Mouse (Mus musculus): Measurements from ENCODE around the gene Ptgdr.
"Not testable (repeated sequence)": the region's sequence is repeated elsewhere in the genome, so short reads cannot be mapped to it uniquely, and the experiment has no call there.

The Ptgdr gene
- long read RNA-seq, experiment 1, result 0 reads
- long read RNA-seq, experiment 2, result 0 reads

DNA sequence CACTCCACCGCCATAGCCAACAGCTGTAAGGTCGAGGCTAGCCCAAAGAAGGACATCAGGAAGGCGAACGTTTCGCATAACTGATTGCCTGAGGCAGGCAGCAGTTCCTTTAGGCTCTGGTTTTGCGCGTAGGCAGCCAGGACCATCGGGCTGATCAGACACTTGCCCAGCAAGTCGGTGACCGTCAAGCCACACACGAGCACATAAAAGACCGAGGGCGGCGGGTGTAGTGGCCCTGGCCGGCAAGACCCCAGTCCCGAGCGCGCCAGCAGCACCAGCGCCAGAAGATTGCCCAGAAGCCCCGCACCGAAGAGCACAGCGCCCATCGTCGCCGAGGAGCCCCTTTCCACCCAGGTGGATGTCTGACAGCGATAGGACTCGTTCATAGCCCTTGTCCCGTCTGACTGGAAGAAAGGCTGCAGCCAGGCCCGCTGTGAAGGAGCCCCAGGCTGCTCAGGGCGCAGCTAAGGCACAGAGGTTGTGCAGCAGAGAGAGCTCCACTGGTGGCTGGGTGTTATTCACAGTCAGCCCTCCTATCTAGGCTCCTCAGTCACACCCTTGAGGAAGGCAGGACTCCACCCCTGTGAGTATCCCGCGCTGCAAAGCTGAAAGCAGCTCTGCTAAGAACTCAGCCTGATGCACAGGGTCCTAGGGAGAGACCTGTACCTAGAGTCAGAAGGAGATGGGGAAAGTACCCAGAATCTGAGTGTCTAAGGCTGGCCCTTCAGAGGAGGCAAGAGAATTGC lies at the start of gene Ptgdr:
Gene Ptgdr, minus strand, starts transcription at position 508 of the 746 bp plus-strand sequence.
- intact Hi-C loops (cut with DNase I), result no loop called here

DNA sequence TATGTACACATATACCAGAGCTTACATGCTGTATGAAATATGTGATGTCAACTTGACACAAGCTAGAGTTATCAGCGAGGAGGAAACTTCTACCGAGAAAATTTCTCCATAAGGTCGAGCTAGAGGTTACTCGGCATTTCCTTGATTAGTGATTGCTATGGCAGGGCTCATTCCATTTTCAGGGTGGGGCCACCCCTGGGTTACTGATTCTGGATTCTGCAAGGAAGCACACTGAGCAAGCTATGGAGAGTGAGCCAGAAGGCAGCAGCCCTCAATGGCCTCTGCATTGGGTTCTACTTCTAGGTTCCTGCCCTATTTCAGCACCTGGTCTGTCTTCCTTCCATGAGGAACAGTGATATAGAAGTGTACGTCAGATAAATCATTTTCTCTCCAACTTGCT lies 48.6 kb upstream of the Ptgdr start:
- intact Hi-C loops (cut with DNase I), result no loop called here

DNA sequence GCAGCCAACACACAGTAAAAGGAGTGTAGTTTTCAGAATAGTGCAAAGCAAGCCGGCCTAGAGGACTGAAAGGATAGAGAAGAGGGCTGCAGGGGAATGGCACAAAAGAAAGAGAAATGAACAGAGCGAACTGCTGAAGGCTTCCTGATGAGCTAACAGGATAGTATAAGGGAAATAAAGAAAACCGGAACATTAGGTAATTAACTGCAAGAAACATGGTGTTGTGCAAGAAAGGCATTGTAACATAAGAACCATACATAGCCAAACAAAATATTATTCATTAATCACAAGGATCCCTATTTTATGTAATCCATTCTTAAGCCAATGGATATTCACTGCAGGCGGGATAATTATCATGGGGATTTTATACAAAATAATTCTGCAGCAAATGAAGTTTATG lies 45.0 kb upstream of the Ptgdr start:
- intact Hi-C loops (cut with DNase I), result no loop called here

DNA sequence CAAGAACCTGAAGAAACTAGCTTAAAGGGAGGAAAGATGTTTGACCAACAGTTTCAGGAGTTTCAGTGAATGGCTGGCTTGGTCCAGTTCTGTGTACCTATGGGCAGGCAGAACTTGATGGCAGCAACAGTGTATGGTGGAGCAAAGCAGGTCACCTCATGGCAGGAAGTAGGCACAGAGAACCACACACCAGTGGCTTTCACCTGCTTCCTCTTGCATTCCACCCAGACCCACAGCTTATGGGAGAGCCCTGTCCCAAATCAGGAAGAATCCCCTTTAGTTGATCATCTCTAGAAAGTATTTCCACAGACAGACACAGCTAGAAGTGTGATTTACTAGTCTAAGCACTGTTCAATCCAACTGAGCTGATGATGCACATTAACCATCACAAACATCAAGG lies 42.6 kb upstream of the Ptgdr start:
- intact Hi-C loops (cut with DNase I), result not testable (repeated sequence)

DNA sequence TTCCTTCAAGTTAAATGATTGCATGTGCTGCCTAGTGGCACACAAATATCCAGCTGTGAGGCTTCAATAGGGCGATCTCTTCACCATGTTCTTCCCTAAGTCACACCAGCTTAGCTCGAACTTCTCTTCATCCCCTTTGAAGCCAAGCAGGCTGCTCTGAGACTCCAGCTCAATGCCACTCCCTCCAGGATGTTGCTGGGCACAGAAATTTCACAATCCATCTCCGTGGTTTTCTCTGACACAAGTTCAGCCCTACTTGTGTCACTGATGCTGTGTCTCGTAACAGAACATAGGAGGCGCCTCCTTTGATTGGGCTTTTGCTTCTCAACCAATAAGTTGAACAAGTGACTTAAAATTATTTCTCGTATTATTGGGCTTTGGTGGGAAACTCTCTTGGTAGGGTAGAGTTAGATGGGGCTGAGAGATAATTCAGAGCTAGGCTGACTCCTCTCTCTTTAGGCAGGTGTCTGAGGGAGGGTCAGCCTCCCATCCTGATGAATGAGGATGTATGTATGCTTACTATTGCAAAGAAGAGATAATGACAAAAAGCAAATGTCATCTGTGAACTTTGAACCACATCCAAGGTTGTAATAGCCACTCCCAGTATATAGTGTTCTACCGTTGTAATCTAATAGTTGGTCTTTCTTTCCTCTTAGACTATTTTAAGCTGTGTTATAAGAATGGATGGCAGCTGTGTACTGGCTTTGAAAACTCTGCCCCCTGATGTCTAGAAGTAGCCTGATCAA lies 32.4 kb upstream of the Ptgdr start:
- intact Hi-C loops (cut with DNase I), result no loop called here

DNA sequence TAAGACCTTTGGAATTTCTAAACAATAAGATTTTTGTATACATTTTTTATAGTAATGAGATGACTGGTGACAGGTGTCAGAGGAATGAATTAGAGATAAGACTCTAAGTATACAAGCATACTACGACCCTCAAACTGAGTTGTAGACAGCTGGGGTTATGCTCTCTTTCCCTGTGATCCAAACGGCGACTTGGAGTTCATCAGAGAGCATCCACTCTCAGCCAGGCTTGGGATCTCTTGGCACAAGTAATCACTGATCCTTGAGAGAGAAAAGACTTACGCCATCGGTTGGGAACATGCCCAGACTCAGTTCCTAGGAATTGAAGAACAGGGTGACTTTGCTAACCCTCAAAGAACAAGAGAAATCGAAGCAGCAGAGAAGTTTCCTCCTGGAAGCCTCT lies 10.5 kb upstream of the Ptgdr start:
- intact Hi-C loops (cut with DNase I), result no loop called here

DNA sequence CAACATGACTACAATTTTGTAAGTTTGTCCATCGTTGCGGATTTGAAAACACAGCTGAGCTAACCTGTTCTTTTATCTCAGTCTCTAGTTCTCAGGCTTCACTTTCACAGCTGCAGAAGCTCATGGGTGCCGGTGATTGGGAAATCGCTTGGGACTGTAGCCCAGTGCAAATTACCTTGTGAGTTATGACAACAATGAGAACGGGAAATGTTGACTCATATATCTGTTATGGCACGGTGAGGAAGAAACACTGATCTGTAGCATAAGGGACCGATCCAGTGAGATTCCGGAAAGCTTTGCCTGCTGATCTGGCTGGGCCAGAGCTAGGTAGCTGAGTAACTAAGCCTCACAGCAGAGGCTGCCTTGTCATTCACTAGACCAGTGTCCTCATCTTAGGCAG lies 6.5 kb upstream of the Ptgdr start:
- intact Hi-C loops (cut with DNase I), result no loop called here

DNA sequence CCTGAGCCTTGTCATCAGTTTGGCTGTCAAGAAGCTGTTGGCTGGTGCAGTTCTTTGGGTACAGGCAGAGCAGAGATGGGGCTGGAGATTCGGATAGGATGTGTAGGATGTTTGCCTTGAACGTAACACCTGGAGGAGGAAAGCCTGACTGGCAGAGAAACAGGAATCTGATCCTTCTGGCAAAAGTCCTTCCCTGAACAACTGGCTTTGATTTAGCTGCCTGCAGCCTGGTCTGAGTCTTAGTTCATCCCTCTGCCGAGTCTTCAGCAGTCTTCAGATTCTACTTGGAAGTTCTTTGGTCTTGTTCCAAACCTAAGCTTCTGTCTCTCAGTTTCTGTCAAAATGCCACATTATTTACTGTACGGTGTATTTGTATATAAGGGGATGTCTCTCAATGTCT lies 3.9 kb upstream of the Ptgdr start:
- intact Hi-C loops (cut with DNase I), result no loop called here

DNA sequence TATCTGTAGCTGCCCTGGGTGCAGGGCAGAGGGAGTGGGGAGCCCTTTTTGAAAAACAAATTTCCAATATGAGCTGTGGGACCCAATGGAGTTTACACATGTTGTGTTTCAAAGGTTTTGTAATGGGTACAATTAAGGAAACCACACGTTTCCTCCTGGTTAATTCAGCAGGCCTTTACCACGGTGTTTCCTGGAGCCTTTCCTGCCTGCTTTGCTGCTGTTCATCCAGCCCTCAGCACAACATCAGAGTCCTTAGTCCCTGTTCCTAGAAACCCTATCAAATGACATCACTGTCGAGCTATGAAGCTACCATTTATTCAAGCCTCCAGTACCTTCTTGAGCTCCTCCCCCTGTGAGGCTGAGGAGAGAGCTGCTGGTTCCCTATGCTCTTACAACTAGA lies 2.0 kb upstream of the Ptgdr start:
- intact Hi-C loops (cut with DNase I), result no loop called here

DNA sequence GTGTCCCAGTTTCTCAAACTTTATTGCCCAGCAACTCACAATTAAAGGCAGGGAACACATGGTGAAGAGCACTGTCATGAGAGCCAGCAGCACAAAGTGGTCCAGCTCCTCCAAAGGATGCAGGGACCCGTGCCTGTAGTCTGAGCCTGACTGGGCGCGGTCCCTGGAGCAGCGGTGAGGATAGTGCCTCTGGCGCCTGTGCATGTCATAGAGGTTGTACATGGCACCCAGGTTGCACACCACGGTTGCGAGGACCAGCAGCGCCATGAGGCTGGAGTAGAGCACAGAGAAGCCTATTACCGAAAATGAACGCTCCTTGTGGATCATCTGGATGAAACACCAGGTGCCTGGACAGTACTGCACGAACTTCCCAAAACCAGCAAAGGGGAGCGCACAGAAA lies 803 bp downstream of the Ptgdr start:
- intact Hi-C loops (cut with DNase I), result no loop called here

DNA sequence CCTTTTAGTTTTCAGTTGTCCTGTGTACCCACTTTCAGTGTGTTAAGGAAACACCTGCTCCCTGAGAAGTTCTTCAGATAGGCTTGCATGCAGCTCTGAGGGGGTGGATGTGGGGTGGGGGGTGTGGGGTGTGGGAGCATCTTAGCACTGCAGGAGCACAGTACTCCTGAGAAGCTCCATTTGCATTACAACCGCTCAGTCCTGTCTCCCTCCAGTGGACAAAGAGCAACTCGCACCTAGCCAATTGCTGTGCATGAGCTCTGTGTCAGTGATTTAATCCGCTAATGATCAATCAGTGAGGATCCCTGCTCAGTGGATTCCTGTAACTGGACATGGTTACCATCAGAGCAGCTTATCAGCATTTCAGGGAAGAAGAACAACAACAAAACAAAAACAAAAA lies 8.5 kb downstream of the Ptgdr start:
- intact Hi-C loops (cut with DNase I), result not testable (repeated sequence)

DNA sequence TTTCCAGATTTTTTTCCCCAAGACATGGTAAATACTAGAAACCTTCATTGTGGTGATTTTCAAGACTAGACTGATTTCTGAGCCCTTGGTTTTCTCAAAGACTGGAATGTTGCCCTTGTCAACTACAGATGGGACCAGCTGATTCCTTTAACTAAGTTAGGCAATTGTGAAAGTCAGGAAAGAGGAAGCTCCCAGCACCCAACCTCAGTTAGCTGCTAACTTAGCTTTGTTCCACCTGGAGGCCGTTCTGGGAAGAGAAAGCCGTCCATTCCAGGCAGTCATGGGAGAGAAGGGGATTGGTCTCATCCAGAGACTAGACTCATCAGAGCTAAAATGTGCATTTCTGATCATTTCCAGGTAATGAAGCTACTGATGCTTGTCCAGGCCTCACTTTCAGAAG lies 11.4 kb downstream of the Ptgdr start:
- intact Hi-C loops (cut with DNase I), result no loop called here

DNA sequence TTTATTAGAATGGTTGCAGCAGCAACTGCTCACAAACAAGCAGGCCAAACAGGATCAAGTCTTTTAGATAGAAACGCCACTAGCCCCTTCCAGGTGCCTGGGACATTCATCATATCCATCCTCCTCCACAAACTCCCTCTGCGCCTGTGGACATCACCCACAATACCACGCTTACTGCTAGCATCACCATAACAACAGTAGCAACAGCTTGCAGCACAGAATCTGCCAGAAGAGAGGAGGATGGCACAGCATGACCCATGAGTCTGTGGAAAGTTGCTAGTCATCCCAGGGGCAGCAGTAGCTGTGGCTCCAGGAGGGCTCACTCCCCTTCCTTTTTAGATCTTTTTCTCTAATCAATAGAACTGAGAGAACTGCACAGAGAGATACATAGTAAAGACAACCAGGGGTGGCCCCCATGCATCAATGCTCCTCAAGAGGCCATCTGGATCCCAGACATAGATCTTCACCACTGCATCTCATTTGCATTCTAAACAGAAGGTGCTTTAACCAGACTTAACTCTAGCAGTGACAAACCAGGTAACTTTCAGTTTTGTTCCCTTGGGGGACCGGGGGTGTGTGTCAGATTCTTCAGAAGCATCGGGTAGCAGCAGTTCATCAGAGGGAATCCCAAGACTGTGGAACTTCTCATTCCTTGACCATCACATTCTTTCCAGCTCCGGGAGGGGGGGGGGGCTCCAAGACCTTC lies 12.5 kb downstream of the Ptgdr start:
- intact Hi-C loops (cut with DNase I), result no loop called here

DNA sequence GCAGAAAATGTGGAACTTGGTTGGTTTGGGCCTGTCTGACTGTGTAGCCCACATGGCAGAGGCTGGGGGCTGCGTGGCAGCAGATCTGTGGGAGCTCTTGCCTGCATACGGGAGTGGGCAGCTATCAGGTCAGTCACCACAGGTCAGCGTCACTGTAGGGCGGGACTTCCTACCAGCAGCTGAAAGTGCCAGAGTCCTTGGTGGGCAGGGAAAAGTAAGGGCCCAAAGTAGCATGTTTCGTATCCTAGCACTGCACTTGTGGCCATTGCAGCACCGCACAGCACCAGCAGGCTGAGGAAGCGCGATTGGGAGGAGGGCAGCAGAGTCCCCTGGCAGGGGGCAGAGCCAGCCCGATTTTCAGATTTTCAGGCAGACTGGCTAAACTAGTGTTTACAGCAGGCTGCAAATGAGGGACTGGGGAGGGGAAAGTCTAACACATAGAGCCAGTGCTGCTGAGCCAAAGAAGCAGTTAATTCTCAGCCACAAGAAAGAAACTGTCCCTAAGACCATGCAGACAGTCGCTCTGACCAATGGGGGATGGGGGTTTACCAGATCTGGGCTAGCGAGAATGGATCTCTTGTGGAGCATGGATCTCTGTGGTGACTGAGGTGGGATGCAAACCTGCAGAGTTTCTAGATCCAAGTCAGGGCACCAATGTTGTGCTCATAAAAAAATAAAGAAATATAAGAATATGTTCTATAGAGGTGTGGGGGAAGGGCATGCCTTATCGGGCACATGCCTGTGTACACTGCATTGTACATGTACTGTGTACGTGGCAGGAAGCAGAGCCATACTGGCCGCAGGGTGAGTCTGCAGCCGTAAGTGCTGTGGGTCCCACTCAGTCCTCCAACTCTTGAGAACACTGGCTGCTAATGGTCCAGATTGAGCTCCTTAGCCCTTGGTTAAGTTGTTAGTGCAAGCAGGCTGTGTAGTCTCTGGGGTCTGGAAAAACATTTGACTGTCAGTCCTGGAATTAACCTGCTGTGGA lies 15.1 kb downstream of the Ptgdr start:
- intact Hi-C loops (cut with DNase I), result no loop called here

DNA sequence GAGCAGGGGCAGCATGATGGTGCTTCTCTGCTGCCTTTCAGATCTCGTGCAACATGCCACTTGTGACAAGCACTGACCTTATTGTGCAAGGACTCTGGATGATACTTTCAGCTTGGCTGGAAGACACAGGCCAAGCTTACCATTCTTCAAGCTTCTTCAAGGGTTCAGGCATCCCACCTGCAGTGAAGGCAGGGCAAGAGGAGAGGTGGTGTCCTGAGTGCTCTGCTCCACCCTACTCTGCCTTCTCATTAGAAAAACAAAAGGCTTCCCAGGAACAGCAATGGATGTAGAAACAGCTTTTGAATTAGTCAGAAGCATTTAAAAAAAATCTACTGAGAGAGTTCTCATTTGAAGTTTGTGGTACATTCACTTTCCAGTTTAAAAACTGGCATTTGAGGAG lies 20.5 kb downstream of the Ptgdr start:
- intact Hi-C loops (cut with DNase I), result no loop called here

DNA sequence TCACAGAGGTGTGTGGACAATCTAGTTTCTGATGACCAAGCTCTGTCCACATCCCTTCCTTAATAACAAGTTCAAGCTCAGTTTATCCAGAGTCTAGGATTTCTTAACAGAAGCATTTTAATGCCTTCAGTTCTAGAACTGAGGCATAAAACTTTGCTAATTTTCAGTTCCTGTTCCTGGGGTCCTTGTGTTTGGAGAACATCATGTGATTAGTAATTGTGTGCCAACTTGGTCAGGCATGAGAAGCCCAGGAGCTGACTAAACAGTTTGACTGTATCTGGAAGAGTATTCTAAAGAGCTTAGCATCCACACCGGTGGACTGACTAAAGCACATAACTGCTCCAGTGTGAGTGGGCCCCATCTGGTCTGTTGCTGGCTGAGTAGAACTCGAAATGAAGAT lies 24.0 kb downstream of the Ptgdr start:
- intact Hi-C loops (cut with DNase I), result no loop called here

DNA sequence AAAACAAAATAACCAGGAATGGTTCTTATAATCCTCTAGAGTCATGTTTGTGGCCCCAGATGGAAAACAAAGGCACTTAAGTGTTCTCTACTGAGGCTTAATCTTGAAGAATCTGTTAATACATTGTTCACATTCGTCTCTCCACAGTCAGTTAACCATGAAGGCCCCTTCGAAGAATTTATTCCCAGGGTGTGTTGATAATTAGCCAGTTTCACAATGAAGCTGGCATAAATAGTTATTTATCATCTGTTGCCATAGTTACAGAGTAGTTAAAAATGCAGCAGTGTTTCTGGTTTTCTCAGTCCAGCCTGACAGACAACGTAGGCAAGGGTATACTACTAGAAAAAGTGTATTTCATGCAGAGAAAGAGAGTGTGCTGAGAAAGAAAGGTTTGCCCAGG lies 25.0 kb downstream of the Ptgdr start:
- intact Hi-C loops (cut with DNase I), result not testable (repeated sequence)

DNA sequence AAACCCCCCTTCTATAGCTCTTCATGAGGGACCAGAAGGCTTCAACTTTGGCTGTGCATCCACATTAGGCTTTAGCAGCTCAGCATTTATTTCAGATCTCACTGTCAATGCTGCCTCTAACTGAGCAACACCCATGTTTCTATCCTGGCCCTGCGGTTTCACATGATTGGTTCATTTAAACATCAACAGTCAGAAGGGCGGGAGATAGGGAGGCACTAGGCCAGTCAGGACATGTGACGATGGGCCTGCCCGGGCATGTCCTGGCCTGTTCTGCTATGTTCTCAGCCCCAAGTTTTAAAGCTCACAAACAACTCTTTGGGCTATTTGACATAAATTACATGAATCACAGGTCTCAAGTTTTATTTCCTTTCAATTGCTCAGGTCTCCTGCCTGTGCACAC lies 26.1 kb downstream of the Ptgdr start:
- intact Hi-C loops (cut with DNase I), result not testable (repeated sequence)

DNA sequence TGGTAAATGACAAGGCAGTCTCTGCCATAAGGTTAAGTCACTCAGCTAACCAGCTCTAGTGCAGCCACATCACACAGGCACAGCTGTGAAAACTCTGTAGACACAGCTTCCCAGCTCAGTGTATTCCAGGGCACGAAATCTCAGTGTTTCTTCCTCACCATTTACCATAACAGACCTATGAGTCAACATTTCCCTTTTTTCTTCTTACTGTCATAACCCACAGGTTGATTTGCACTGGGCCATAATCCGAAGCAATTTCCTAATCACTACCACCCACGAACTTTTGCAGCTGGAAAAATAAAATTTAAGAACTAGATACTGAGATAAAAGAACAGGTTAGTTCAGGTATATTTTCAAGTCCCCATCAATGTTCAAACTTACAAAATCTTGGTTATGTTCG lies 31.4 kb downstream of the Ptgdr start:
- intact Hi-C loops (cut with DNase I), result no loop called here

DNA sequence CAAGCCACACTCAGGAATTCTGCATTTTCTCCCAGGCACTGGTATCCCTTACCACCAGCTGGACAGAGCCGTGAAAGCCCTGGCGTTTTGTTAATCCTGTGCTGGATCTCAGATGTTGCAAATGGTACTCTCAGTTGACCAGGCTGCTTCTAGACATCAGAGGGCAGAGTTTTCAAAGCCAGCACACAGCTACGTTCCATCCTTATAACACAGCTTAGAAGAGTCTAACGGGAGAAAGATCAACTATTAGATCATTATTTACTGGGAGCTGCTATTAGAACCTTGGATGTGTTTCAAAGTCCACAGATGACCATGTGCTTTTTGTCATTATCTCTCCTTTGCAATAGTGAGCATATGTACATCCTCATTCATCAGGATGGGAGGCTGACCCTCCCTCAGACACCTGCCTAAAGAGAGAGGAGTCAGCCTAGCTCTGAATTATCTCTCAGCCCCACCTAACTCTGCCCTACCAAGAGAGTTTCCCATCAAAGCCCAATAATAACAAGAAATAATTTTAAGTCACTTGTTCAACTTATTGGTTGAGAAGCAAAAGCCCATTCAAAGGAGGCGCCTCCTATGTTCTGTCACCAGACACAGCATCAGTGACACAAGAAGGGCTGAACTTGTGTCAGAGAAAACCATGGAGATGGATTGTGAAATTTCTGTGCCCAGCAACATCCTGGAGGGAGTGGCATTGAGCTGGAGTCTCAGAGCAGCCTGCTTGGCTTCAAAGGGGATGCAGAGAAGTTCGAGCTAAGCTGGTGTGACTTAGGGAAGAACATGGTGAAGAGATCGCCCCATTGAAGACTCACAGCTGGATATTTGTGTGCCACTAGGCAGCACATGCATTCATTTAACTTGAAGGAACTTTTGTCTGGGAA lies 37.8 kb downstream of the Ptgdr start:
- intact Hi-C loops (cut with DNase I), result no loop called here

Data from adrenal gland (tissue).